Mouse (Mus musculus) thymus, adult 2 months (tissue): ENCODE results near the gene Nop16. TPM values are rescaled to one million over a fixed set of nuclear protein-coding genes. Genes with fewer than 3 reads are reported as not detected.

Experiments used
- DNase-seq: peaks from one replicate; pipeline ENCODE4 v3.0.0; 2021
- H3K27ac ChIP-seq: fragments of 200-500 bp; 2 replicates; pipeline ENCODE4 v1.5.1; 2012; ENCODE audit warnings: low read length, control low read depth; ENCODE audit not compliant: control insufficient read depth, insufficient read depth
- H3K27me3 ChIP-seq: fragments of 200-500 bp; 2 replicates; pipeline ENCODE4 v1.6.1; 2012; ENCODE audit warnings: mild to moderate bottlenecking, low read length, moderate library complexity, mixed read lengths; ENCODE audit not compliant: control insufficient read depth, insufficient read depth
- H3K36me3 ChIP-seq: fragments of 200-500 bp; 2 replicates; pipeline ENCODE4 v1.6.1; 2012; ENCODE audit warnings: mild to moderate bottlenecking, low read length, moderate library complexity; ENCODE audit not compliant: control insufficient read depth, insufficient read depth
- H3K4me1 ChIP-seq: fragments of 200-500 bp; replicated peaks from 2 replicates; pipeline ENCODE4 v1.6.1; 2012; ENCODE audit warnings: low read length; ENCODE audit not compliant: control insufficient read depth, insufficient read depth
- H3K4me3 ChIP-seq: fragments of 200-500 bp; 2 replicates; pipeline ENCODE4 v1.5.1; 2012; ENCODE audit warnings: mild to moderate bottlenecking, low read length, control low read depth, moderate library complexity; ENCODE audit not compliant: control insufficient read depth, insufficient read depth
- CTCF ChIP-seq: fragments of 200-500 bp; IDR thresholded peaks from 2 replicates; pipeline ENCODE4 v1.5.1; 2012; ENCODE audit warnings: mild to moderate bottlenecking, control low read depth, low read length, moderate library complexity, borderline replicate concordance; ENCODE audit not compliant: control insufficient read depth, poor library complexity, insufficient read depth; ENCODE audit errors: extremely low read depth
- POLR2A ChIP-seq: fragments of 200-500 bp; IDR thresholded peaks from 2 replicates; pipeline ENCODE4 v1.6.1; 2012; ENCODE audit warnings: mild to moderate bottlenecking, low read length, control low read depth, moderate library complexity; ENCODE audit not compliant: control insufficient read depth, poor library complexity, insufficient read depth; ENCODE audit errors: extremely low read depth
- WGBS: fragments of 180-500 bp; shearing (Covaris S2); methylation state at CpG from one replicate; pipeline ENCODE4 v1.1.7; 2018; 5-methylcytosine and 5-hydroxymethylcytosine counted together
- polyA plus RNA-seq: library from polyadenylated mRNA; depleted of rRNA; stranded (reverse); fragments of >200 nt; gene quantifications from 2 replicates; pipeline ENCODE4 v1.2.3, GENCODE M21; 2012

Gene Nop16
- polyA plus RNA-seq, 1 experiment = 8.7 TPM

DNA sequence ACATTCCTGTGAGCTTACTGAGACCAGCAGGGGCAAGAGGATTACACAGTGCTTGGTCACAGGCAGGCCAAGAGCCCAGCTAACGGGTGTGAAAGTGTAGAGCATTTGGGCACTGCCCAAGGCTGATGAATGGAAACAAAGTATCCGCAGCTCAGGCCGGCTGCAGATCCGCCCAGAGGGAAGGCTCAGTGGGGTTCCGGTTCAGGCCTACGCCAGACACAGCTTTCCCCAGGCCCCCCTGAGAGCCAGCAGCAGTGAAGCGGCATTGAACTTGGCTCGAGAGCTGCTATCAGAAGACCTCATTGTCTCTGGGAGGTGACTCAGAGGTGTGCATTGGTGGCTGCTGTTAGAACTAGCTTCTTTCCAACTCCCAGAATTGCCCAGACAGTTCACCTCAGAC lies 18.8 kb upstream of the Nop16 start:
- H3K4me3 ChIP-seq = no peak overlapping the region
- WGBS = 89% methylated on average over 8 of the region's 8 CpGs
- peaks cover 7% of the 10 kb centered on the region; the same call in 1 of the 2 replicates for H3K4me1 ChIP-seq
- no peaks in the 10 kb centered on the region for H3K36me3 ChIP-seq
- TF ChIP-seq CTCF (no peak), POLR2A (no peak)
- H3K27me3 ChIP-seq = no peaks in the 10 kb centered on the region
- no peak for DNase-seq
- no peak overlapping the region for H3K27ac ChIP-seq

DNA sequence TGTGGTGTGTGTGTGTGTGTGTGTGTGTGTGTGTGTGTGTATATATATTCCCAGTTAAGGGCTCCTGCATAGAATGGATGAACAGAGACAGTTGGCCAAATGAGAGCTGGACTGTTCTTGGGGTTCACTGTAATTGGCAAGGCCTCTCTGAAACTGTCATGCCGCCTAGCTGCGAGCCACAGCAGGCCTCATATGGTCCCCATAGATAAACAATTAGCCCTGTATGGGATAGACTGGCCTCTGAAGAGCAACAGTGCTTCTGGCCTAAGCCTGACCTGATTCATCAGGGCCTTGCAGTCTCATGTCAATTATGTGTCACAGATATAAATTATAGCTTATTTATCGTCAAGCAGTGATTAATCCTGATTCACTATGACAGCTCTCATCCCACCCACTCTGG lies 18.1 kb upstream of the Nop16 start:
- no peak for DNase-seq
- Histone ChIP-seq H3K4me3 (no peak overlapping the region), H3K27me3 (no peaks in the 10 kb centered on the region), H3K27ac (no peak overlapping the region), H3K4me1 (peaks cover 7% of the 10 kb centered on the region; the same call in 1 of the 2 replicates), H3K36me3 (no peaks in the 10 kb centered on the region)
- WGBS = 94% methylated on average over 3 of the region's 3 CpGs
- no peak for TF ChIP-seq CTCF
- no peak for TF ChIP-seq POLR2A

DNA sequence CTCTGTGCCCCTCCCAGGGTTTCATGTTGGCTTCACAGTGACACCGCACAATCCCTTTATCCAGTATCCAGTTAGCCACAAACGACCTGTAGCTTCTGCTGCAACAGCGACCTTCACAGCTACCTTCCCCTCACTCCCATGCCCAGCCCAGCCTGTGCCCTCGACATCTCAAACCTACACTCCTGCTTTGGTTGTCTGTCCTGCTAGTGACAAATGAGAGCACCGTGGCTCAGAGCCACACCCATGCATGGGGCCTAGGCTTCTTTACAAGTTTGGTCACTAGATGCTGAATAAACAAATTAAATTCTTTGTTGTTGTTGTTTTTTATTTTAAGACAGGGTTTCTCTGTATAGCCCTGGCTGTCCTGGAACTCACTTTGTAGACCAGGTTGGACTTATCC lies 17.3 kb upstream of the Nop16 start:
- TF ChIP-seq POLR2A = no peak
- no peak for TF ChIP-seq CTCF
- H3K36me3 ChIP-seq = no peaks in the 10 kb centered on the region
- WGBS = 90% methylated on average over 5 of the region's 5 CpGs
- H3K27ac ChIP-seq = no peak overlapping the region
- DNase-seq = no peak
- no peaks in the 10 kb centered on the region for H3K27me3 ChIP-seq
- peaks cover 7% of the 10 kb centered on the region; the same call in 1 of the 2 replicates for H3K4me1 ChIP-seq
- H3K4me3 ChIP-seq = no peak overlapping the region

DNA sequence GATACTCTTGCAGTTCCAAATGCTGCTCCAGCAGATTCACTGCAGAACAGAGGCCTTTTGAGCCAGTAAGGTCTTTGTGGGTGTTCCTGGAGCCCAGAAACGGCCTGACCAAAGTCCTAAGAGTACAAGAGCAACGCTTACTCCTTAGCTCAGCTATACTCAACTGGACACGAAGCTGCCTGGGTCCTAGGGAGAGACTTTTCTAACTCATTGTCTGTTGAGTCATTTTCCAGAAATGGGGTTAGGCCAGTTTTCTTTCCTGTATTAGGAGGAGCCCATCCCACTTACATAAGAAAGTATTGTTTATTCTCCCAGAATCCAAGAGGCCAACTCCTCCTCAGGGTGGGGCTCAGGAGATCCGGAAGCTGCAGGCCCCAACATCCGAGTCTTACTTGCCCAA lies 15.5 kb upstream of the Nop16 start:
- Histone ChIP-seq H3K27ac (no peak overlapping the region), H3K36me3 (no peaks in the 10 kb centered on the region), H3K4me3 (no peak overlapping the region), H3K27me3 (no peaks in the 10 kb centered on the region), H3K4me1 (peaks cover under 1% of the 10 kb centered on the region; the same call in 1 of the 2 replicates)
- WGBS = 95% methylated on average over 5 of the region's 5 CpGs
- no peak for DNase-seq
- TF ChIP-seq POLR2A (no peak), CTCF (no peak)

DNA sequence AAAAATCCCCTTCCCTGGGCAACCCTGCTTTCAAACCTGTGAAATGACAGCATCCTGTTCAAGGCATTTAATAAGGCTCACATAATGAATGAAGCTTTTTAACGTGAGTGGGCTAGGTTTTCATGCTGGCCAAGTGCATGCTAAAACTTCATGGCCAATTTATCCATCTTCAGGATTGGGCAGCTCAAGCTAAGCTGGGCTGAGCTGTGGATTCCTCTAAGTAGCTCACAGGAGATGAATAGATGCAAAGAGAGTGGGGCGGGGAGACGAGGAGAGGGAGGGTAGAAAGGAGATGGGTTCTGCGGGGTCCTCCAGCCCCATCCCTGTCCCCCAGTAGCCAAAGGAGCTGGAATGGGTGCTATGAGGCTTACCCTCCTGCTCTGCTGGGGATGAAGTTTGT lies 14.3 kb upstream of the Nop16 start:
- H3K4me1 ChIP-seq = no peaks in the 10 kb centered on the region
- no peaks in the 10 kb centered on the region for H3K27me3 ChIP-seq
- no peak overlapping the region for H3K27ac ChIP-seq
- H3K36me3 ChIP-seq = no peaks in the 10 kb centered on the region
- TF ChIP-seq POLR2A = no peak
- TF ChIP-seq CTCF = no peak
- WGBS = 96% methylated on average over 4 of the region's 4 CpGs
- no peak overlapping the region for H3K4me3 ChIP-seq
- no peak for DNase-seq

DNA sequence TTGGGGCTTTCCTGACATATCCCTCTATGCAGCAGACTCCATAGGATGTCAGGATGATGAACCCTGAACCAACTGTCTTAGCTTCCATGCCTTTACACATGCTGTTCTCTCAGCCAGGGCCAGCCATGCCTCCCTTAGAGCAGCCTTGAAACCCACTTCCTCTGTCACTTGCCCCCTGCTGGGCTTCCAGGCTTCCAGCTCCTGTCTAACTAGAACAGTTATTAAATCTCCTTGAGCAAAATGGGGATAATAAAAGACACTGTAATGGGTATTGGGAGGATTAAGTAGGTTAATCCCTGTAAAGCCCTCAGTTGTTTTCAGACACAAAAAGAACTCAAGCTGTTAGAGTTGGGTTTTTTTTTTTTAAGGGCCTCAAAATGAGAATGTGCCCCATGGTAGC lies 13.6 kb upstream of the Nop16 start:
- H3K4me3 ChIP-seq = no peak overlapping the region
- no peaks in the 10 kb centered on the region for H3K4me1 ChIP-seq
- no peak for DNase-seq
- no peaks in the 10 kb centered on the region for H3K27me3 ChIP-seq
- TF ChIP-seq CTCF (no peak), POLR2A (no peak)
- no peak overlapping the region for H3K27ac ChIP-seq
- H3K36me3 ChIP-seq = no peaks in the 10 kb centered on the region

DNA sequence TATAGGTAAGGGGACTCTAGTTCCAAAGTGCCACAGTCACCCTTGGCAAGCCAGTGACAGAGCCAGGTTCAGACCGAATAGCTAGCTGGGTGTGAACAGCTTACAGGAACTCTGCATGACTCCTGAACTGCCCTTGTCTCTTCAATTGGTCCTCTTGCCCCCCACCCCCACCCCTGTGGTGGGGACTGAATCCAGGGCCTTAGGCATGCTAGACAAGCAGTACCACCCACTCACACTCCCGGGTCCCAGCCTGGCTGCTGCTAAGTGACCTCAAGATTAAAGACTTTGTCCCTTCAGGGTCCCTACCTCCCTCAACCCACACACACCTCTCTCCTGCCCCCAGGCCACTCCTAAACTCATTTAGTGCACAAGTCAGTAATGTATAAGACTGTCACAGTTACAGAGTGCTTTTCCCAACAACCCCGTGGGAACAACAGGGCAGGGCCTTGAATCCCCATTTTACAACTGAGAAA lies 12.8 kb upstream of the Nop16 start:
- TF ChIP-seq POLR2A = no peak
- TF ChIP-seq CTCF = no peak
- no peaks in the 10 kb centered on the region for H3K36me3 ChIP-seq
- H3K27ac ChIP-seq = no peak overlapping the region
- 95% methylated on average over 3 of the region's 3 CpGs for WGBS
- H3K4me1 ChIP-seq = no peaks in the 10 kb centered on the region
- H3K4me3 ChIP-seq = no peak overlapping the region
- no peaks in the 10 kb centered on the region for H3K27me3 ChIP-seq
- no peak for DNase-seq
